Mouse (Mus musculus): ENCODE results near the gene Cdiptos.

The Cdiptos gene

GRCm38 (mm10) chr7:127004122-127004875, 28.4 kb upstream of the Cdiptos start:
- ChIA-PET POLR2A (interaction anchor here in 3 of 4 experiments (0.6 to 1.7 kb wide), 7 partner anchors 11 to 27 kb away, joined by 3 to 7 read pairs (median 3); partner anchors contain the start of genes Maz (in 3 of the 3) and Pagr1a (in 1 of the 3)), CTCF (interaction anchor here in 2 of 4 experiments (0.9 to 1.9 kb wide), 2 partner anchors 13 to 176 kb away, joined by 4 to 7 read pairs; partner anchors contain the start of genes Pagr1a (in 1 of the 2) and Pagr1b (in 1 of the 2))

DNA sequence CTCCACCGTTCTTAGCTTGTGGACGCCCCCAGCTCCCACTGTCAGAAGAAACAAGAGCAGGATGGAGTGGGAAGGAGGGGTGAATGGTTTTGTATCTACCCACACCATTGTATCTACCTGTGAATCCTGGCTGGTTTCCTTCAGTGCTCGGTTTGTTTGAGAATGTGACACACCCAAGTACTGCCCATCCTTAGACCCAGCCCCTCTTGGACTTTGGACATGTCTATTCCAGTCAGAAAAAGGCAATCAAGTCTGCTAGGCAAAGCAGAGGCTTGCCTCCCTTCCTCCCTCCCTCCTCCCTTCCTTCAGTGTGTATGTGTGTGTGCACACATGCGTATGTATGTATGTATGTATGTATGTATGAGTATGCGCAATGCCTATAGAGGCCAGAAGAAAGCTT, 27.7 kb upstream of the Cdiptos start:
- POLR2A ChIA-PET = interaction anchor here in 3 of 4 experiments (0.6 to 1.7 kb wide), 11 partner anchors 9 to 64 kb away, joined by 3 to 7 read pairs (median 3); partner anchors contain the start of genes Maz (in 3 of the 3), Pagr1a (in 2 of the 3) and Mvp (in 1 of the 3)

DNA sequence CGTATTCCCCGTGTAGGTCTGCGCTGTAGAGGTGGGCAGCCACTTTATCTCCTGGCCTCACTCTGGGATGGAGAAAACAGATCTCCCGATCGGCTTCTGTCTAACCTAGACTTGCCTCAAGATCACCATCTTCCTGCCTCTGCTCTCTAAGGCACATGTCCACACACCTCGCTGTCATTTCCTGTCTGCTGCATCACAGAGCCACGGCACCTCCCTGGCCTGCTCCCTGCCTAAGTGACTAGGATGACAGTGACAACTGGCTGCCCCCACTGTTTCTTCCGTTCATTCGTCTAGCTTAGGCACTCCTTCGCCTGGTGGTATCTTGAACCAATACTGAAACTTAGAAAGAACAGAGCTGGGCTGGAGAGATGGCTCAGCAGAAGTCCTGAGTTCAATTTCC, 23.7 kb upstream of the Cdiptos start:
- ChIA-PET POLR2A (interaction anchor here in 3 of 4 experiments (0.9 to 1.8 kb wide), 7 partner anchors 14 to 168 kb away, joined by 3 to 5 read pairs (median 3); partner anchors contain the start of genes 4930451I11Rik (in 1 of the 3), Pagr1a (in 1 of the 3), Pagr1b (in 1 of the 3) and Prrt2 (in 1 of the 3)), CTCF (interaction anchor here in 1 of 4 experiments (0.6 to 1.1 kb wide), 2 partner anchors 9 to 180 kb away, joined by 3 to 6 read pairs; no protein-coding TSS in a partner anchor)

More for the DNA sequence above, 27.7 kb upstream of the Cdiptos start:
- CTCF ChIA-PET = interaction anchor here in 1 of 4 experiments (1.9 kb wide), 1 partner anchor 13 kb away, joined by 7 read pairs; the partner anchor contains the start of genes Pagr1a and Pagr1b

DNA sequence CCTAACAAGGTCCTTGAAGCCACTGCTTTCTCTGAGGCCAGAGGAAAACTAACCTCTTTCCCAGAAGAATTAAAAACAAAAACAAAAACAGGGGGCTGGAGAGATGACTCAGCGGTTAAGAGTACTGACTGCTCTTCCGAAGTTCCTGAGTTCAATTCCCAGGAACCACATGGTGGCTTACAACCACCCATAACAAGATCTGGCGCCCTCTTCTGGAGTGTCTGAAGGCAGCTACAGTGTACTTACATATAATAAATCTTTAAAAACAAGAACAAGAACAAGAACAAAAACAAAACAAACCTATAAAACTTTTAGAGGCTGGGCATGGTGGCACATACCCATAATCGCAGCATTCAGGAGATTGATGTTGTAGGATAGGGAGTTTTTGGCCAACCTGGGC, 20.6 kb upstream of the Cdiptos start:
- ChIA-PET POLR2A (interaction anchor here in 1 of 4 experiments (0.6 to 1.3 kb wide), 2 partner anchors 9 to 18 kb away, joined by 3 to 4 read pairs; partner anchors contain the start of gene Mvp), CTCF (interaction anchor here in 1 of 4 experiments (1.0 to 1.1 kb wide), 2 partner anchors 21 to 27 kb away, joined by 3 to 4 read pairs; partner anchors contain the start of gene Pagr1a)

- CTCF ChIA-PET = interaction anchor here in 2 of 4 experiments (1.3 to 2.0 kb wide), 4 partner anchors 12 to 168 kb away, joined by 3 to 8 read pairs (median 5); partner anchors contain the start of genes Pagr1a (in 1 of the 2) and Pagr1b (in 1 of the 2)
- POLR2A ChIA-PET = interaction anchor here in 3 of 4 experiments (0.5 to 2.2 kb wide), 28 partner anchors 9 to 253 kb away, joined by 3 to 11 read pairs (median 4); partner anchors contain the start of genes Pagr1a (in 2 of the 3), Ino80e (in 1 of the 3), Maz (in 1 of the 3) and Pagr1b (in 1 of the 3)
Observed at GRCm38 (mm10) chr7:126988816-126989215, 12.9 kb upstream of the Cdiptos start.

DNA sequence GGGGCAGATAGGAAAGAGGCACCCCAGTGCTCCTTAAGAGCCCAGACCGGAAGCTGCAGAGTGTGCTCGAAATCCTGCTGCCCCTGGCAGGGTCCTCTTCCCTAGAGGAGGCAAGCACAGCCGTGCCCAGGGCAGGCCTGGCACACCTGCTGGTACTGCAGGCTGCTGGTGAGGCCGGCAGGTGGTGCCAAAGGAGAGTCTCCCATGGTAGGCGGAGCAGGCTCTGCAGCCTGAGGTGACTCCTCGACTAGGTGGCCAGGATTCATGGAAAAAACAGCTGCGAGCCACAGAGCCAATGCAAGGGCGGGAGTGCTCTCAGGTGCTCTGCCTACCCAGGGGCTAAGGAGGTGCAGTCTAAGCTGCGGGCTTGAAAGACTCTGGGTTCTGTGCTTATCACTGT, 10.4 kb upstream of the Cdiptos start:
- POLR2A ChIA-PET = interaction anchor here in 3 of 4 experiments (0.5 to 1.8 kb wide), 8 partner anchors 10 to 414 kb away, joined by 3 to 5 read pairs (median 3); partner anchors contain the start of genes Asphd1 (in 1 of the 3), Maz (in 1 of the 3) and Sez6l2 (in 1 of the 3)

DNA sequence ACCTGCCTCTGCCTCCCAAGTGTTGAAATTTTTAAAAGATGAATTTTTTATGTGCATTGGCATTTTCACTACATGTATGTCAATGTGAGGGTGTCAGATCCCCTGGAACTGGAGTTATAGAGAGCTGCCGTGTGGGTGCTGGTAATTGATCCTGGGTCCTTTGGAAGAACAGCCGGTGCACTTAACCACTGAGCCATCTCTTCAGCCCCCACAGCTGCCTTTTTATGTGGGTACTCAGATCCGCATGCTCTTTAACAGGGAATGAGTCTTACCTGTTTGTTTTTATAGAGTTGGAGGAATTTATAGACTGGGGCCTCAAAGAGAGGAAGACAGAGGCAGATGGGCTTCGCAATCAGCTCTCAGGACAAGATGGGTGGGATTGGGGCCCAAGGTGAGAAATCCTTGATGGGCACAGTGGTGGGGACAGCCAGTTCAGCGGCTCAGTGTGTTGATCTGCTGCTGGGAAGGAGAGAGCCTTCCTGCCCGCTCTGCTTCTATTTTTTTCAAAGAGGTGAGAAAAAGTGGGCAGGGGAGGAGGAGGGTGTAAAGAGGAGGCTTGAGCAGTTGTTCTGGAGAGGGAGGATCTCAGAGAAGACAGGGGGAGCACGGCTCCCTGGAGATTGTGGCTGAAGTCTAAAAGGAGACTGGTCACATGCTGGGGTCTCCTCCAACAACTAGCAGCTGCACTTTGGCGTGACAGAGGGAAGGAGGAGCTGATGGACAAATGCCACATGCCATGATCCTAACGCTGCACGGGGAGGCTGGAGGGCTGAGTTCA, 9.0 kb upstream of the Cdiptos start:
- ChIA-PET POLR2A (interaction anchor here (0.6 to 1.8 kb wide), 8 partner anchors 8 to 123 kb away, joined by 3 to 5 read pairs (median 3); partner anchors contain the start of genes Asphd1 (in 1 of the 4), Hirip3 (in 1 of the 4), Ino80e (in 1 of the 4) and Sez6l2 (in 1 of the 4)), CTCF (interaction anchor here in 3 of 4 experiments (0.6 kb wide), 4 partner anchors 8 to 343 kb away, joined by 3 to 5 read pairs (median 3); no protein-coding TSS in a partner anchor)

More for the DNA sequence above, 10.4 kb upstream of the Cdiptos start:
- CTCF ChIA-PET = interaction anchor here in 1 of 4 experiments (0.9 to 1.3 kb wide), 2 partner anchors 31 to 118 kb away, joined by 3 to 4 read pairs; partner anchors contain the start of genes Pagr1a and Pagr1b

DNA sequence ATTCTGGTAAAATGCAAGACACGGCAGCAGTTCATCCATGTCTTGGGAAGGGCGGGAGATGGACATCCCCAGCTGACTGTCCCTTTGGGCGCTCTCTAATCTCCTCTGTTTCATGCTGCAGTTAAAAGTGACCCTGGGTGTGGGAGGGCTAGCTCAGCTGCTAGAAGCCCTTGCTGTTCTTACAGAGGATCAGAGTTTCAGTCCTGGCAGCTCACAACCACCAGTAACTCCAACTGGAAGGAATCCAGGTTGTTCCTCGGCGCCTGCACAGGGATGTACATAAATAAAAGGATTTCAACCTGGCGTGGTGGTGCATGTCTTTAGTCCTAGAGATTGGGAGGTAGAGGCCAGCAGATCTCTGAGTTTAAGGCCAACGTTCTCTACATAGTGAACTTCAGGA, 7.2 kb upstream of the Cdiptos start:
- ChIA-PET POLR2A (interaction anchor here in 1 of 4 experiments (0.5 kb wide), 1 partner anchor 55 kb away, joined by 5 read pairs; no protein-coding TSS in a partner anchor), CTCF (no interaction called here)

DNA sequence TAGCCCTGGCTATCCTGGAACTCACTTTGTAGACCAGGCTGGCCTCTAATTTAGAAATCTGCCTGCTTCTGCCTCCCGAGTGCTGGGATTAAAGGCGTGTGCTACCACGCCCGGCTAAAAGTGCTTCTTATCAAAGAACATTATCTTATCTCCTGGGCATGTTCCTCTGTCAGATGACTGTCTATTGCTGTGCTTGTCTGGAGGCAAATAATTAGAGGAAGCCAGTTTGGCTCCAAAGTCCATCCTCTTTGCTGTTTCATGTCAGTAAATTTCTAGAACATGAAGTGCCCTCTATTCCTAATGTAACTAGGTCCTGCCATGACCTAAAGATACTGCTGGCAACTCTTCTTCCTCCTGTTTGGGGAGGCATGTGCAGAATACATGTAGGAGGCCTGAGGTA, 6.2 kb upstream of the Cdiptos start:
- POLR2A ChIA-PET = interaction anchor here in 2 of 4 experiments (0.5 to 0.6 kb wide), 2 partner anchors 130 to 205 kb away, joined by 3 to 7 read pairs; no protein-coding TSS in a partner anchor
- CTCF ChIA-PET = interaction anchor here in 1 of 4 experiments (0.6 kb wide), 1 partner anchor 23 kb away, joined by 4 read pairs; no protein-coding TSS in a partner anchor

DNA sequence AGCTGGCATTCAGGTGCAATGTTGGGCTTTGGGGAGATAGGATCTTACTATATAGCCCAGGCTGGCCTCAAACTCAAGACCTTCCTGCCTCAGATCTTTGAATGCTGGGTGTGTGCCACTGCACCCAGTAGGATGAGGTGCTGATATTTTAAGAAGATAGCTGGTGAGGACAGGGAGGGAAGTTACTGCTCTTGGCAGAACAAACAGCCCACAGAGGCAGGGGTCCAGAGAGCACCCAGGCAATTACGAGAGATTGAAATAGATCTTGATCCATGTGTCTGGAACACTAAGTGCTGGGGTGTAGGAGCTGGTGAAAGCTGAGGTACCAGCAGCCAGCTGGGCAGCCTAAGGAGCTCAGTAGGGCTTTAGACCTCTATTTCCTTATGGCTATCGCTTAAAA, 5.7 kb upstream of the Cdiptos start:
- ChIA-PET POLR2A (interaction anchor here in 2 of 4 experiments (0.5 to 1.6 kb wide), 3 partner anchors 19 to 206 kb away, joined by 3 to 7 read pairs (median 3); no protein-coding TSS in a partner anchor), CTCF (interaction anchor here in 1 of 4 experiments (0.6 kb wide), 1 partner anchor 24 kb away, joined by 4 read pairs; no protein-coding TSS in a partner anchor)

GRCm38 (mm10) chr7:126978841-126979240, 2.9 kb upstream of the Cdiptos start:
- ChIA-PET POLR2A (interaction anchor here in 1 of 4 experiments (0.5 to 1.0 kb wide), 2 partner anchors 9 to 10 kb away, joined by 3 to 6 read pairs; no protein-coding TSS in a partner anchor), CTCF (interaction anchor here in 2 of 4 experiments (0.6 to 1.4 kb wide), 2 partner anchors 146 to 147 kb away, joined by 3 to 5 read pairs; no protein-coding TSS in a partner anchor)

GRCm38 (mm10) chr7:126976878-126977459, 1.1 kb upstream of the Cdiptos start:
- ChIA-PET CTCF (interaction anchor here in 3 of 4 experiments (0.5 to 1.3 kb wide), 3 partner anchors 8 to 197 kb away, joined by 3 to 5 read pairs (median 5); no protein-coding TSS in a partner anchor), POLR2A (interaction anchor here (0.7 to 2.3 kb wide), 37 partner anchors 9 to 500 kb away, joined by 3 to 13 read pairs (median 4); partner anchors contain the start of genes Mvp (in 2 of the 4), Taok2 (in 2 of the 4), Hirip3 (in 1 of the 4) and Ino80e (in 1 of the 4))

GRCm38 (mm10) chr7:126975893-126975949, 177 bp downstream of the Cdiptos start, which contains the start of gene Cdipt:
Cdipt (plus strand) TSS chr7:126975914.
- CTCF ChIA-PET = no interaction called here
- POLR2A ChIA-PET = interaction anchor here in 1 of 4 experiments (1.0 to 1.2 kb wide), 2 partner anchors 46 to 156 kb away, joined by 3 read pairs; no protein-coding TSS in a partner anchor

- POLR2A ChIA-PET = interaction anchor here in 1 of 4 experiments (0.7 to 1.6 kb wide), 4 partner anchors 46 to 176 kb away, joined by 3 to 5 read pairs (median 4); no protein-coding TSS in a partner anchor
Observed at GRCm38 (mm10) chr7:126975493-126975892, 405 bp downstream of the Cdiptos start.

DNA sequence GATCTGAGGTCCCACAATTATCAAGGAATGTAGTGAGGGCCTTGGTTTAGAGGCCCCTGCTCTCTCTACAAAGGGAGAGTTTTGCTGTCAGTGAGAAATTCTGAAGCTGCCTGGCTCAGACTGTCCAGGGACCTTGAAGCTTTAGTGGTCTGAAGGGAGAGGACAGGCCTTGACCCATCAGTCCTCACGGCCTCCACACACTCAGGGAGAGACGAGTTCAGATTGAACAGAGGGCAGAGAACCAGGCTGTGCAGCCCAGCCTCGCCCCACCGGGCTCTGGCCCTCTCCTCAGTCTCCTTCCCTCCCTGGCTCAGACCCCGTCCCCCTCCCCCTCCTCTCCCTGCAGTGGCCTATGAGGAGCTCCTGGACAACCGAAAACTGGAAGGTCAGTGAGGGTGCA, 8.5 kb downstream of the Cdiptos start:
- ChIA-PET CTCF (interaction anchor here in 1 of 4 experiments (0.6 kb wide), 1 partner anchor 187 kb away, joined by 3 read pairs; no protein-coding TSS in a partner anchor), POLR2A (interaction anchor here in 1 of 4 experiments (0.8 to 1.5 kb wide), 3 partner anchors 16 to 45 kb away, joined by 3 to 4 read pairs (median 3); partner anchors contain the start of gene Tmem219)

More at GRCm38 (mm10) chr7:126975493-126975892, 405 bp downstream of the Cdiptos start:
- CTCF ChIA-PET = interaction anchor here in 1 of 4 experiments (0.7 kb wide), 1 partner anchor 86 kb away, joined by 3 read pairs; no protein-coding TSS in a partner anchor

DNA sequence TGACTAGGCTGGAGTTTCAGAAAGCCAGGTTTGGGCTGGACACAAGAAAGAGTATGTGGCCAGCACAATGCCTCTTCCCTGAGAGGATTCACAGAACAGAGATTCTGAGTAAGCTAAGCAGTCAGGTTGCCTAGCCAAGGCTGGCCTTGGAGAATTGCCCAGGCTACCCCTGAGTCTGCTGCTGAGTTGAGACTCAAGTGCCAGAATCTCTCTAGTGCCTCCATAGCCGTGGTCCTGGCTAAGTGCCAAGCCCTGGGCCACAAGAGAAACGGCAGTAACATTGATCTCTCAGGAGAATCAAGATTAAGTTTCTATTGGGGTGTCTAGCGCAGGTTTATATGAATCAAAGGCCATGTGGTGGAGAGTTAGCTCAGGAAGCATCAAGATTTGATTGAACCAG, 10.3 kb downstream of the Cdiptos start:
- ChIA-PET CTCF (interaction anchor here in 2 of 4 experiments (0.6 to 1.0 kb wide), 5 partner anchors 19 to 378 kb away, joined by 3 read pairs; no protein-coding TSS in a partner anchor), POLR2A (interaction anchor here in 2 of 4 experiments (0.7 to 2.2 kb wide), 3 partner anchors 11 to 186 kb away, joined by 3 to 7 read pairs (median 6); partner anchors contain the start of genes Asphd1 (in 1 of the 2) and Sez6l2 (in 1 of the 2))

Measured in embryonic stem cell, embryonic (primary cell).